Mouse (Mus musculus): ENCODE results near the gene Frzb. TPM values are rescaled to one million over a fixed set of nuclear protein-coding genes. Genes with fewer than 3 reads are reported as not detected.

Gene Frzb
- polyA plus RNA-seq, 1 experiment = 0.51 TPM

GRCm38 (mm10) chr2:80398595-80399099 lies 48.8 kb downstream of the Frzb start:
- Histone ChIP-seq H3K4me3 (replicated peaks; ENCODE audit: extremely low read depth, low read depth, low read length) (no peak overlapping the region), H3K4me1 (ENCODE audit: control insufficient read depth, insufficient read depth, low read length) (no peaks in the 10 kb centered on the region)
- DNase-seq = no peak
- 42% methylated on average over 3 of the region's 3 CpGs for WGBS
- TF ChIP-seq CTCF (IDR thresholded peaks at IDR 0.05; ENCODE audit: insufficient read depth, low read length) (no peak), POLR2A (IDR thresholded peaks at IDR 0.05; ENCODE audit: borderline replicate concordance, extremely low read depth, low read depth, low read length) (no peak)

DNA sequence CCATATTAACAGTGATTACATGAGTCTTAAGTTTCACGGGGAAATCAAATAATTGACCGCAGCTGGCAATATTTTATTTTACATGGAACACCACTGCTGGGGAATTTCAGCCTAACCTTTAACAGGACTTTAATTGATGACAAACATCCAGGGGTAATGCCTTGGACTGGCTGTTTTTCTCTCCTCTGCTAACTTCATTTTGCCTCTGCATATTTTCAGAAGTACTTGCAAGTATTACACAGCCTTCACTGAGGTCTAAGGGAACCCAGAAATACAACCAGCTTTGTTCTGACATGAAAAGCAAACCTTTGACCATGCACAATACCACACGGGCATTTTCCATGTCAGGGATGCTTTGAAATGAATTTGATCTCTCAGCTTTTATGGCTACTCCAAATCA lies 50.6 kb downstream of the Frzb start:
- TF ChIP-seq CTCF (IDR thresholded peaks at IDR 0.05; ENCODE audit: insufficient read depth, low read length) = no peak
- no peak for TF ChIP-seq POLR2A (IDR thresholded peaks at IDR 0.05; ENCODE audit: borderline replicate concordance, extremely low read depth, low read depth, low read length)
- DNase-seq = no peak
- 54% methylated on average over 3 of the region's 3 CpGs for WGBS
- Histone ChIP-seq H3K4me3 (replicated peaks; ENCODE audit: extremely low read depth, low read depth, low read length) (no peak overlapping the region), H3K4me1 (ENCODE audit: control insufficient read depth, insufficient read depth, low read length) (no peaks in the 10 kb centered on the region)

DNA sequence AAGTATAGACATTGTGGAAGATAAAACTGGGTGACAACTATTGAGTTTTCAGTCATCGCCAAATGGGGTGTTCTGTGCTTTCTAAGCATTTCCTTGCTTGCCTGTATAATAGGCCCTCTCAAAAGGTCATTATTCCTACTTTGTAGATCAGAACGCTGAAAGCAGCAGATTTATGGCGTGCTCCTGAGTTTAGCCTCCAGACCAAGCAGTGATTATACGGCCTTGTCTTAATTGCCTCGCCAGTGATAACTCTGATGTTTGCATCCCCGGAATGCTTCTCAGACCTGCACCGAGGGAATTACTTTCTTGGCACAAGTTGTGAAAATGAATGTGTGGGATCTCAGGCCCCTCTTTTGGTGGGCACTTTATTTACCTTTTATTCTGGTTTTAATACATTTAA lies 51.4 kb downstream of the Frzb start:
- no peaks in the 10 kb centered on the region for H3K4me1 ChIP-seq (ENCODE audit: control insufficient read depth, insufficient read depth, low read length)
- WGBS = 62% methylated on average over 7 of the region's 7 CpGs
- no peak for TF ChIP-seq CTCF (IDR thresholded peaks at IDR 0.05; ENCODE audit: insufficient read depth, low read length)
- TF ChIP-seq POLR2A (IDR thresholded peaks at IDR 0.05; ENCODE audit: borderline replicate concordance, extremely low read depth, low read depth, low read length) = no peak
- no peak overlapping the region for H3K4me3 ChIP-seq (replicated peaks; ENCODE audit: extremely low read depth, low read depth, low read length)
- no peak for DNase-seq

DNA sequence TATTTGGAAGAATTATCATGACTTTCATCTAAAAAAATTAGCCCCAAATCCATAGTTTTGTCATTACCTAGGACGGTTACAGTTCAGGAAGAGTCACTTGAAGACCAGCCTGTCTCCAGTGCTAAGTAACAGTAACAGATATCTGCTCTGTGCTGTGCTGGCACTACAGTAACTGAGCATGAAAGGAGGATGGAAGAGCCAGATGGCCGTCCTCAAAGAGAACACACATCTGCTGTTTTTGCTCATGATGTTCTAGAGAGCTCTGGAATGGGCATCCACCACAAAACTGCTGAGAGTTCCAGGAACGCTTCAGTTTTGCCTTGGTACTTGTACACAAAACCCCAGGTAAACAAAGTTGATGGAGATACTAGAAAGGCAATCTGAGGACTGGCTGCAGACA lies 59.1 kb downstream of the Frzb start:
- WGBS = 64% methylated on average over 3 of the region's 3 CpGs
- TF ChIP-seq CTCF (IDR thresholded peaks at IDR 0.05; ENCODE audit: insufficient read depth, low read length) (no peak), POLR2A (IDR thresholded peaks at IDR 0.05; ENCODE audit: borderline replicate concordance, extremely low read depth, low read depth, low read length) (no peak)
- Histone ChIP-seq H3K4me3 (replicated peaks; ENCODE audit: extremely low read depth, low read depth, low read length) (no peak overlapping the region), H3K4me1 (ENCODE audit: control insufficient read depth, insufficient read depth, low read length) (no peaks in the 10 kb centered on the region)
- no peak for DNase-seq

DNA sequence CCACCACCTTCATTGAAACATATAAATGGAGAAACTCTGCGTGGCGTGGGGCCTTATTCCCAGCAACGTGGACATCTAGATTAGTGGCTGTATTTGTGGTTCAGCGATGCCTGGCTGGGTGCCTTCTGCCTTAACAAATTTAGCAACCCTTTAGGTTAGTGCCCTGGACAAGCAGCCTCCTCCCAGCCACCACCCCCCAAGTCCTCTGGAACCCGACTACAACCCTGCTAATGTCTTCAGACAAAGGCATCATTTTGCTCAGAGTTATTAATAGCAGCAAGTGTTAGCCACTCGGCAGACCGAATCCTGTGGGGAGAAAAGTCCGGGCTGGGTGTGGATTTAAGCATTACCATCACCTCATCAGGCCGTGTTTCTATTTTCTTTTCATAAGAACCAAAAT lies 59.8 kb downstream of the Frzb start:
- no peak for DNase-seq
- Histone ChIP-seq H3K4me3 (replicated peaks; ENCODE audit: extremely low read depth, low read depth, low read length) (no peak overlapping the region), H3K4me1 (ENCODE audit: control insufficient read depth, insufficient read depth, low read length) (no peaks in the 10 kb centered on the region)
- WGBS = 55% methylated on average over 9 of the region's 9 CpGs
- no peak for TF ChIP-seq POLR2A (IDR thresholded peaks at IDR 0.05; ENCODE audit: borderline replicate concordance, extremely low read depth, low read depth, low read length)
- no peak for TF ChIP-seq CTCF (IDR thresholded peaks at IDR 0.05; ENCODE audit: insufficient read depth, low read length)

- no peak for TF ChIP-seq POLR2A (IDR thresholded peaks at IDR 0.05; ENCODE audit: borderline replicate concordance, extremely low read depth, low read depth, low read length)
- no peak for TF ChIP-seq CTCF (IDR thresholded peaks at IDR 0.05; ENCODE audit: insufficient read depth, low read length)
- no peak for DNase-seq
- H3K4me1 ChIP-seq (ENCODE audit: control insufficient read depth, insufficient read depth, low read length) = no peaks in the 10 kb centered on the region
- 90% methylated on average over 2 of the region's 2 CpGs for WGBS
- no peak overlapping the region for H3K4me3 ChIP-seq (replicated peaks; ENCODE audit: extremely low read depth, low read depth, low read length)
These were observed 61.2 kb downstream of the Frzb start for GRCm38 (mm10) chr2:80386255-80386654.

GRCm38 (mm10) chr2:80384447-80384846 lies 63.0 kb downstream of the Frzb start:
- WGBS = 56% methylated on average over 4 of the region's 4 CpGs
- H3K4me1 ChIP-seq (ENCODE audit: control insufficient read depth, insufficient read depth, low read length) = no peaks in the 10 kb centered on the region
- DNase-seq = no peak
- H3K4me3 ChIP-seq (replicated peaks; ENCODE audit: extremely low read depth, low read depth, low read length) = no peak overlapping the region
- TF ChIP-seq POLR2A (IDR thresholded peaks at IDR 0.05; ENCODE audit: borderline replicate concordance, extremely low read depth, low read depth, low read length) = no peak
- no peak for TF ChIP-seq CTCF (IDR thresholded peaks at IDR 0.05; ENCODE audit: insufficient read depth, low read length)

DNA sequence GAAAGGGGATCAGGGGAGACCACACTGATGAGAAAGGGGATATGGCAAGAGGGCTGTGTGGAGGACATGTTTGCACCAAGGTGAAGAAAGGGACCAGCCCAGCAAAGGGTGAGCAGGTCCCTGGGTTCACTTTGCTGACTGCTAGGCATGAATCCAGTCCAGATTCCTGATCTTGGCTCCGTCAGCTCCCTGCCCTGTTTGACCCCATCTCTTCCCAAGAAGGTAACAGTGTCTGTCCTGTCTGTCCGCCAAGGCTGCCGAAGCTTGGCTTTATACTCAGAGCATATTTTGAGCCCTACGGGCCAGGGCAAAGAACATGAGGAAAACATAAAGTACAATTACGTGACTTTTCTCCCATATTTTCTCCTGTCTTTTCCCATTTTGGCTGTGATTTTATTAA lies 67.6 kb downstream of the Frzb start:
- DNase-seq = no peak
- TF ChIP-seq POLR2A (IDR thresholded peaks at IDR 0.05; ENCODE audit: borderline replicate concordance, extremely low read depth, low read depth, low read length) = no peak
- TF ChIP-seq CTCF (IDR thresholded peaks at IDR 0.05; ENCODE audit: insufficient read depth, low read length) = no peak
- Histone ChIP-seq H3K4me1 (ENCODE audit: control insufficient read depth, insufficient read depth, low read length) (no peaks in the 10 kb centered on the region), H3K4me3 (replicated peaks; ENCODE audit: extremely low read depth, low read depth, low read length) (no peak overlapping the region)
- 90% methylated on average over 5 of the region's 5 CpGs for WGBS

- no peaks in the 10 kb centered on the region for H3K4me1 ChIP-seq (ENCODE audit: control insufficient read depth, insufficient read depth, low read length)
- H3K4me3 ChIP-seq (replicated peaks; ENCODE audit: extremely low read depth, low read depth, low read length) = no peak overlapping the region
- TF ChIP-seq POLR2A (IDR thresholded peaks at IDR 0.05; ENCODE audit: borderline replicate concordance, extremely low read depth, low read depth, low read length) = no peak
- TF ChIP-seq CTCF (IDR thresholded peaks at IDR 0.05; ENCODE audit: insufficient read depth, low read length) = no peak
- DNase-seq = no peak
These were observed 72.5 kb downstream of the Frzb start for GRCm38 (mm10) chr2:80374892-80375291.

- Histone ChIP-seq H3K4me3 (replicated peaks; ENCODE audit: extremely low read depth, low read depth, low read length) (no peak overlapping the region), H3K4me1 (ENCODE audit: control insufficient read depth, insufficient read depth, low read length) (no peaks in the 10 kb centered on the region)
- no peak for DNase-seq
- TF ChIP-seq POLR2A (IDR thresholded peaks at IDR 0.05; ENCODE audit: borderline replicate concordance, extremely low read depth, low read depth, low read length) (no peak), CTCF (IDR thresholded peaks at IDR 0.05; ENCODE audit: insufficient read depth, low read length) (no peak)
- WGBS = 78% methylated on average over 8 of the region's 8 CpGs
These were observed 76.0 kb downstream of the Frzb start for GRCm38 (mm10) chr2:80371458-80371857.

Other genes with a start within 250 kb of the Frzb start
- gene Prdx6b, start 155.2 kb downstream of the Frzb start, polyA plus RNA-seq (2012; rRNA removed) = not detected in 2 replicates
- gene Dnajc10, start 132.2 kb downstream of the Frzb start, polyA plus RNA-seq (2012; rRNA removed) = 19.6 and 27.1 TPM in 2 replicates
- gene Nckap1, start 133.8 kb upstream of the Frzb start, polyA plus RNA-seq (2012; rRNA removed) = 25.2 and 36.4 TPM in 2 replicates
- gene Dusp19, start 169.4 kb upstream of the Frzb start, polyA plus RNA-seq (2012; rRNA removed) = 3.6 and 5.3 TPM in 2 replicates
- 14.1 and 19.5 TPM in 2 replicates for gene Nup35, start 169.6 kb upstream of the Frzb start, polyA plus RNA-seq (2012; rRNA removed)